Mouse (Mus musculus) E14TG2a.4 (cell line): Measurements from ENCODE around the gene Gucy2e.
A peak's percentile ranks its signal among the peaks of the same experiment; 100 is the strongest.

Source experiments
- H3K27me3 ChIP-seq: 2 replicates; pipeline ENCODE4 v1.6.1; 2014; ENCODE audit warnings: low read length, control low read depth; ENCODE audit not compliant: insufficient read depth
- H3K36me3 ChIP-seq: 2 replicates; pipeline ENCODE4 v1.6.1; 2014; ENCODE audit warnings: low read length, control low read depth; ENCODE audit not compliant: insufficient read depth
- H3K4me1 ChIP-seq: replicated peaks from 2 replicates; pipeline ENCODE4 v1.6.1; 2014; ENCODE audit warnings: low read depth, low read length, control low read depth
- H3K4me3 ChIP-seq: replicated peaks from 2 replicates; pipeline ENCODE4 v1.5.1; 2014; ENCODE audit warnings: mild to moderate bottlenecking, low read length
- H3K9me3 ChIP-seq: 2 replicates; pipeline ENCODE4 v1.6.1; 2014; ENCODE audit warnings: low read length, control low read depth
- CTCF ChIP-seq: conservative IDR thresholded peaks from 2 replicates; pipeline ENCODE4 v1.5.1; 2014; ENCODE audit warnings: low read length
- NANOG ChIP-seq: IDR thresholded peaks from 2 replicates; pipeline ENCODE4 v1.6.1; 2014; ENCODE audit warnings: borderline replicate concordance, low read length, mixed read lengths
- POU5F1 ChIP-seq: IDR thresholded peaks from 2 replicates; pipeline ENCODE4 v1.6.1; 2014; ENCODE audit warnings: low read length, borderline replicate concordance

The Gucy2e gene

DNA sequence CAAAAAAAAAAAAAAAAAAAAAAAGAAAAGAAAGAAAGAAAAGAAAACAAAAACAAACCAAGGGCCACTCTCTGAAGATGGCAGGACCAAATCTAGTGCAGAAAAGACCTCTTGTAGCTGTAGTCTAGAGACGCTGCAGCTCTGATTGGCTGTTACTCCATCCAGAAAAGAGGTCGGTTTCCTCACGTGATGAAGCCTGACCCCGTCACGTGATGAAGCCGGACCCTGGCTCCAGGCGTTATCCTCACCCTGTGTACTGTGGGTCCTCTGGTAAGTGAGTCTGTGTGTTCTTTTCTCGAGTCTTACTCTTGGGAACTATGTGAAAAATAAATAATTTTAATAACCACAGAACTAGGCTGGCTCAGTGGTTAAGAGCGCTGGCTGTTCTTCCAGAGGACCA lies 28.6 kb upstream of the Gucy2e start:
- H3K36me3 ChIP-seq: no peaks in the 10 kb centered on the region
- peak overlapping the region; percentile 6; the same call in 1 of the 2 replicates for H3K4me3 ChIP-seq
- H3K4me1 ChIP-seq: peaks cover 30% of the 10 kb centered on the region
- TF ChIP-seq CTCF (no peak), NANOG (no peak), POU5F1 (no peak)
- no peaks in the 10 kb centered on the region for H3K9me3 ChIP-seq
- H3K27me3 ChIP-seq: peaks cover 7% of the 10 kb centered on the region; the same call in 1 of the 2 replicates

DNA sequence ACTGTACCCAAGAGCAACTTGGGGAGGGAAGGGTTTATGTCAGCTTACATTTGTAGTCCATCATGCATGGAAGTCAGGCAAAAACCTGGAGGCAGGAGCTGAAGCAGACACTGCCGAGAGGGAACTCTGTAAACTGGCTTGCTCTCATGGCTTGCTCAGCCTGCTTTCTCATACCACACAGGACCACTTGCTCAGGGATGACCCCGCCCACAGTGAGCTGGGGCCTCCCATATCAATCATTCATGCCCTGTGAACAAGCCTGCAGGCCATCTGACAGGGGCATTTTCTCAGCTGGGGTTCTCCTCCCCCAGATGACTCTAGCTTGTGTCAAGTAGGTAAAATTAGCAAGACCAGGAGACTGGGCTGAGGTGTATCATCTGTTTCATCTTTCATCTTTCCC lies 27.4 kb upstream of the Gucy2e start:
- Histone ChIP-seq H3K36me3 (no peaks in the 10 kb centered on the region), H3K4me3 (no peak overlapping the region), H3K9me3 (no peaks in the 10 kb centered on the region), H3K27me3 (peaks cover 14% of the 10 kb centered on the region; the same call in 1 of the 2 replicates), H3K4me1 (peaks cover 30% of the 10 kb centered on the region)
- TF ChIP-seq POU5F1: no peak
- no peak for TF ChIP-seq NANOG
- TF ChIP-seq CTCF: no peak

DNA sequence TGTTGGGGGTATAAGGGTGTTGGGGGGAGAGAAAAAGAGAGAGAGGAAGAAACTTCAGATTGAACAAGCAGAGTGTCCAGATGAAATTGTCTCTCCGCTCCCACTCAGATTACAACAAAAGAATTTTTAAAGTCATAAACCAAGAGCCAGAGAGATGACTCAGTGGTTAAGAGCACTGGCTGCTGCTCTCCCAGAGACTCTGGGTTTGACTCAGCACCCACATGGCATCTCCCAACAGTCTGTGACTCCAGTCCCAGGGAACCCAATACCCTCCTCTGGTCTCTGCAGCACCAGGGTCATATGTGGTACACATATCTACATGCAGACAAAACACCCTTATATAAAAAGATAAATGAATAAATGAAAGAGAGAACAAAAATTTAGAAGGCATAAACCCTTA lies 23.3 kb upstream of the Gucy2e start:
- Histone ChIP-seq H3K4me3 (no peak overlapping the region), H3K27me3 (0 out of 2 replicates have a peak, but pooled peaks cover 10% of the 10 kb centered on the region), H3K9me3 (no peaks in the 10 kb centered on the region), H3K36me3 (no peaks in the 10 kb centered on the region), H3K4me1 (0 out of 2 replicates have a peak, but pooled peaks cover 4% of the 10 kb centered on the region)
- TF ChIP-seq NANOG: no peak

DNA sequence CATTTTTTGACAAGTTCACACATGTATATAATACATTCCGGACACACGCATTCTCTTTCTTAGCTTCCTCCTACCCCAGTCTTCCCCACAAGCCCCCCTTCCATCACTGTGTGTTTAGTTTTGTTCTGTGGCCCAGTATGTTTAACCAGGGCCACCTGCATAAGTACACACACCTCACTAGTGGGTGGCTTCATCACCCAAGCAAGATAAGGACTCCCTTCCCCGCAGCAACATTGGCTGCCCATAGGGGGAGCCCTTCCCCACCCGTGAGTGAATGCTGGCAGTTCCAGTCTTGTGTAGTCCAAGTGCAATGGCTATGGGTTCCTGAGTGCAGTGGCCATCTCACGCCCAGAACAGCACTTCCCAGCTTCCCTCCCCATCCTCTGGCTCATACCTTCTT lies 21.5 kb upstream of the Gucy2e start:
- Histone ChIP-seq H3K4me1 (0 out of 2 replicates have a peak, but pooled peaks cover 4% of the 10 kb centered on the region), H3K9me3 (peaks cover 3% of the 10 kb centered on the region; the same call in 1 of the 2 replicates), H3K4me3 (no peak overlapping the region), H3K27me3 (peaks cover 14% of the 10 kb centered on the region; the same call in 1 of the 2 replicates), H3K36me3 (no peaks in the 10 kb centered on the region)
- peak; percentile 97 for TF ChIP-seq CTCF
- no peak for TF ChIP-seq NANOG
- no peak for TF ChIP-seq POU5F1

DNA sequence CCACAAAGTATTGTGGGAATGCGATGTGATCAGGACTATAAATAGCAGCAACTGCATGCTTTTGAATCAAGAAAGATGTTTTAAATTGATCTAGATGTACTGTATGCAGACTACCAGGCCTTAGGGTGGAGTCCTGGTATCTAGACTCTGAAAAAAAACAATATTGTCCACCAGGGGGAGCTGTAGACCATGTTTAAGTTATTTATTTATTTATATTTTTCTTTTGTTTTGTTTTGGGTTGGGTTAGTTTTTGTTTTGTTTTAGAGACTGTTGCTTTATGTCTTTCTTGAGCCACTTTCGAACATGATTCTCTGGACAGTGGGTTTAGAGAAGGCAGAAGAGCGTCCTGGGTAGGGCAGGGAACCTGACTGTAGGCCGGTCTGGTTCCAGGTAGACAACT lies 21.0 kb upstream of the Gucy2e start:
- Histone ChIP-seq H3K4me1 (0 out of 2 replicates have a peak, but pooled peaks cover 4% of the 10 kb centered on the region), H3K27me3 (peaks cover 14% of the 10 kb centered on the region; the same call in 1 of the 2 replicates), H3K4me3 (no peak overlapping the region), H3K36me3 (no peaks in the 10 kb centered on the region), H3K9me3 (peaks cover 3% of the 10 kb centered on the region; the same call in 1 of the 2 replicates)
- TF ChIP-seq CTCF (peak; percentile 43), POU5F1 (no peak)

DNA sequence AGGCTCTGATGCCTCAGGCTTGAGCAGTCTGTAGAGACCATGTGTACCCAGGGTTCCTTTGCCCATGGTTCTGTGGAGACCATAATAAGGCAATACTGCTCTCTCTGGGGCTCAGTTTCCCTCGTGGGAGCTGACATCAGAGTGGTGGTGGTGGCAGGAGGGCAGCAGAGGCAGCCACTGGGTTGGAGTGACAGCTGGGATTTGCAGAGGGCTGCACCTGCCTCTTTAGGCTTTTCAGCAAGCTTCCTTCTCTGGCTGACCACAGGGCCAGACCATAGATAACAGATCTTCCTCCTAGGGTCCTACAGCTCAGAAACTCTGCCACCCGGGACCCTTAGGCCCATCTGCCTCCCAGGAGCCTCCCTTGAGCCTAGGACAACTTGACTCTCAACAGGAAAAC lies 20.2 kb upstream of the Gucy2e start:
- no peaks in the 10 kb centered on the region for H3K36me3 ChIP-seq
- peaks cover 3% of the 10 kb centered on the region; the same call in 1 of the 2 replicates for H3K9me3 ChIP-seq
- TF ChIP-seq CTCF (no peak), POU5F1 (no peak), NANOG (no peak)
- H3K4me3 ChIP-seq: no peak overlapping the region
- peaks cover 16% of the 10 kb centered on the region; the same call in 1 of the 2 replicates for H3K27me3 ChIP-seq
- 0 out of 2 replicates have a peak, but pooled peaks cover 4% of the 10 kb centered on the region for H3K4me1 ChIP-seq

DNA sequence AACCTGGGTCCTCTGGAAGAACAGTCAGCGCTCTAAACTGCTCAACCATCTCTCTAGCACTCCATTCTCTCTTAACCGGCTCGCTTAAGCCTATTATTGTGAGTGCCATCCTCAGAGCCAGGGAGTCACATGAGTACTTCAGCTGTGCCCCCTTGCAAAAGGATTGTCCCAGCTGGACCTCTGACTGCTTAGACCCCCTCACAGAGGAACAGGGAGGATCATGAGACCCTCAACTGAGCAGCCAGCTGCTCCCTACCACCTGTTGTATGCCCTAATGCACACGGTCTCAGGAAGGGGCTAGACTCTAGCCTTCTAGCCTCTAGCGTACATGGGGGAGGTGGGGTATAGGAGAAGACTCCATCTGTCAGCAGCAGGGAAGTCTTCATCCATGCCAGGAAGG lies 18.0 kb upstream of the Gucy2e start:
- peaks cover 7% of the 10 kb centered on the region; the same call in 1 of the 2 replicates for H3K4me1 ChIP-seq
- peaks cover 15% of the 10 kb centered on the region; the same call in 1 of the 2 replicates for H3K27me3 ChIP-seq
- no peak overlapping the region for H3K4me3 ChIP-seq
- no peaks in the 10 kb centered on the region for H3K36me3 ChIP-seq
- TF ChIP-seq POU5F1 (no peak), NANOG (no peak), CTCF (no peak)
- H3K9me3 ChIP-seq: peaks cover 3% of the 10 kb centered on the region; the same call in 1 of the 2 replicates

DNA sequence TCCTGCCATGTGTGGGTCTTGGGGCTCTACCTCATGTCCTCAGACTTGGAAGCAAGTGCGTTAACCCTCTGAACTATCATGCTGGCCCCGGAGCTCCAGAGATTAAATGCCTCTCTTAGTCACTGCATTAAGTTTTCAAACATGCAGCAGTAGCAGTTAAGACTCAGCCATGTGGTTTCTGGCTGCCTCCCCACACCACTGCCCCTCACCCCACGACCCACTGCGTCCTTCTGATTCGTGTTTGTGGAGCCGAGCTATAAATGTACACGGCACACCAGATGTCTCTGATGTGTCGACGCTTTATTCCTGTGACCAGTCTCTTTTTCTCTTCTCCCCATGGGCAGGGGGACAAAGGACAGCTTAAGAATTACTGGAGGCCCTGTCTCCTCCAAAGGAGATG lies 16.3 kb upstream of the Gucy2e start:
- TF ChIP-seq CTCF (no peak), POU5F1 (no peak), NANOG (no peak)
- Histone ChIP-seq H3K4me1 (peaks cover 5% of the 10 kb centered on the region; the same call in 1 of the 2 replicates), H3K9me3 (peaks cover 3% of the 10 kb centered on the region; the same call in 1 of the 2 replicates), H3K36me3 (no peaks in the 10 kb centered on the region), H3K4me3 (no peak overlapping the region), H3K27me3 (peaks cover 10% of the 10 kb centered on the region; the same call in 1 of the 2 replicates)

DNA sequence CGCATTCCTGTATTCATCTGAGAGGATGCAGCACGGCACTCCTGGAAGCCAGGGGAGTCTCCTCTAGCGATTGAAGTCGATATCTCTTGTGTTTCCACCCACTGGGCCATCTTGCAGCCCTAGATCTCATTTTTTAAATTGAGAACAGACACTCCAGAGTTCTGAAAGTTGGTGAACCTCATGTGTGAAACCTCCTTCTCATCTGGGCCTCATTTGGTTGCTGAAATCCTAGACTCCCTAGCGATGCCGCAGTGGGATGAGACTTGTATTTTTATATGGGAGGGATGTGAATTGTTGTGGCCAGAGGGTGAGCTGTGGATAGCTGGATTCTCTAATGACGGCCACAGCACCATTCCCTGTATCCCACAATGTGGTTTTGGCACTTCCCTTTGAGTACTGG lies 15.1 kb upstream of the Gucy2e start:
- TF ChIP-seq POU5F1 (no peak), CTCF (no peak), NANOG (no peak)
- Histone ChIP-seq H3K4me1 (peaks cover 2% of the 10 kb centered on the region; the same call in 1 of the 2 replicates), H3K4me3 (no peak overlapping the region), H3K36me3 (no peaks in the 10 kb centered on the region), H3K27me3 (peaks cover 17% of the 10 kb centered on the region; the same call in 1 of the 2 replicates), H3K9me3 (peaks cover 3% of the 10 kb centered on the region; the same call in 1 of the 2 replicates)
